ENCODE assay signal across 10 mouse cellular contexts in genomic region chr12:108352371-108353136, GRCm38 (mm10). TPM values are rescaled to one million over a fixed set of nuclear protein-coding genes. Genes with fewer than 3 reads are reported as not detected.
DNase-seq lines count a peak whose midpoint lies in the region; ATAC-seq and TF ChIP-seq lines count a peak whose summit lies in the region.
"Had no signal": no experiment of that assay in that cellular context is flagged by ENCODE, and none has a peak within 500 bp of the region (broad histone marks: within the 10 kb centered on the region; RNA-seq: fewer than 3 reads in every experiment).

No protein-coding gene starts in this region.

- H3K27ac ChIP-seq in forebrain, embryonic 13.5 days, result no peak overlapping the region
- no peak overlapping the region for H3K27ac ChIP-seq in limb, embryonic 15.5 days

- peak overlapping the region; percentile 53 for H3K4me3 ChIP-seq in E14TG2a.4 (replicated peaks; ENCODE audit: low read length)
- H3K4me3 ChIP-seq in forebrain, embryonic 13.5 days, result peak overlapping the region; percentile 20
- peak overlapping the region; percentile 27 for H3K4me3 ChIP-seq in limb, embryonic 15.5 days

- WGBS in forebrain, embryonic 13.5 days, result 12% methylated on average over 35 of the region's 35 CpGs
- 7% methylated on average over 35 of the region's 35 CpGs for WGBS in limb, embryonic 15.5 days

- peaks cover 6% of the 10 kb centered on the region for H3K9me3 ChIP-seq in E14TG2a.4 (ENCODE audit: low read length)
- H3K9me3 ChIP-seq in forebrain, embryonic 13.5 days (replicated peaks), result peaks cover 4% of the 10 kb centered on the region; the same call in 1 of the 2 replicates
- H3K9me3 ChIP-seq in limb, embryonic 15.5 days, result no peaks in the 10 kb centered on the region

- peaks cover 87% of the 10 kb centered on the region for H3K27me3 ChIP-seq in E14TG2a.4 (ENCODE audit: insufficient read depth, low read length)
- H3K27me3 ChIP-seq in forebrain, embryonic 13.5 days, result peaks cover 30% of the 10 kb centered on the region
- H3K27me3 ChIP-seq in limb, embryonic 15.5 days, result peaks cover 50% of the 10 kb centered on the region

- TF ChIP-seq CTCF in E14TG2a.4 (conservative IDR thresholded peaks at IDR 0.05; ENCODE audit: low read length), result no peak

- no peaks in the 10 kb centered on the region for H3K36me3 ChIP-seq in E14TG2a.4 (ENCODE audit: insufficient read depth, low read length)
- H3K36me3 ChIP-seq in forebrain, embryonic 13.5 days (ENCODE audit: poor library complexity, severe bottlenecking), result peaks cover 8% of the 10 kb centered on the region; the same call in 1 of the 2 replicates
- no peaks in the 10 kb centered on the region for H3K36me3 ChIP-seq in limb, embryonic 15.5 days

- peak overlapping the region; percentile 56 for H3K9ac ChIP-seq in forebrain, embryonic 13.5 days
- H3K9ac ChIP-seq in limb, embryonic 15.5 days, result 0 out of 2 replicates have a peak overlapping the region, but pooled peaks have one; percentile 7

- ATAC-seq in forebrain, embryonic 13.5 days, result peak; percentile 53; the same call in 1 of the 2 replicates
- no peak; the same call in 1 of the 2 replicates for ATAC-seq in limb, embryonic 15.5 days (ENCODE audit: insufficient number of reproducible peaks, low FRiP score, low TSS enrichment, low read depth)
- ATAC-seq in monocyte, adult 5-6 weeks (replicated peaks; ENCODE audit: insufficient number of reproducible peaks, low FRiP score, low TSS enrichment, poor library complexity, severe bottlenecking), result no peak

- peak; percentile 55 to 59 for DNase-seq in cerebellum, postnatal 14 days
- DNase-seq in cerebellum, adult 18-20 months, result no peak
- DNase-seq in layer of hippocampus, adult 9-11 months, result no peak
- DNase-seq in frontal cortex, postnatal 14 days (ENCODE audit: low spot score in 2 of 2), result no peak
- DNase-seq: adrenal gland, adult 8-10 months; B cell, adult 2 months had no signal

- peaks cover 19% of the 10 kb centered on the region for H3K4me1 ChIP-seq in E14TG2a.4 (replicated peaks; ENCODE audit: low read depth, low read length)
- H3K4me1 ChIP-seq in forebrain, embryonic 13.5 days, result peaks cover 9% of the 10 kb centered on the region
- H3K4me1 ChIP-seq in limb, embryonic 15.5 days, result peaks cover 7% of the 10 kb centered on the region

- peak overlapping the region; percentile 55 for H3K4me2 ChIP-seq in forebrain, embryonic 13.5 days
- H3K4me2 ChIP-seq in limb, embryonic 15.5 days, result peak overlapping the region; percentile 45

RNA-seq across cellular contexts. Expression of gene Eml1, which starts 18.2 kb away (rescaled TPM):
- 54.5 and 71.4 TPM in 2 replicates for polyA plus RNA-seq in forebrain, embryonic 13.5 days (2015; fragmentation: Nextera tagmentation; extraction: Ambion mirVana)
- polyA plus RNA-seq in limb, embryonic 15.5 days (2015; fragmentation: Nextera tagmentation; extraction: Ambion mirVana), result 46.0 and 60.3 TPM in 2 replicates
- not detected in 3 replicates for total RNA-seq in monocyte, adult 5-6 weeks (2017)

RNA-seq across cellular contexts. Expression of gene Cyp46a1, which starts 18.4 kb away (rescaled TPM):
- 23.1 and 26.3 TPM in 2 replicates for polyA plus RNA-seq in forebrain, embryonic 13.5 days (2015; fragmentation: Nextera tagmentation; extraction: Ambion mirVana)
- 6.3 and 7.6 TPM in 2 replicates for polyA plus RNA-seq in limb, embryonic 15.5 days (2015; fragmentation: Nextera tagmentation; extraction: Ambion mirVana)
- total RNA-seq in monocyte, adult 5-6 weeks (2017), result not detected in 3 replicates

RNA-seq across cellular contexts. Expression of gene Hhipl1, which starts 46.5 kb away (rescaled TPM):
- 2.5 and 2.7 TPM in 2 replicates for polyA plus RNA-seq in forebrain, embryonic 13.5 days (2015; fragmentation: Nextera tagmentation; extraction: Ambion mirVana)
- polyA plus RNA-seq in limb, embryonic 15.5 days (2015; fragmentation: Nextera tagmentation; extraction: Ambion mirVana), result 0.97 and 1.4 TPM in 2 replicates
- total RNA-seq in monocyte, adult 5-6 weeks (2017), result not detected in 3 replicates

Comparison
In these comparisons a context has a peak if more than half of its experiments do, and no peak if none do; other contexts are left out.
1. DNase-seq: peak in cerebellum, postnatal 14 days (2 of 2); none in cerebellum, adult 18-20 months (0 of 2), layer of hippocampus, adult 9-11 months (single experiment) and frontal cortex, postnatal 14 days (0 of 2).
2. Peak in every context shown above with its lines, with median percentiles within 50 percentile points of each other: H3K4me3 ChIP-seq.